Mouse (Mus musculus): ENCODE data around the gene Erich4. TPM values are rescaled to one million over a fixed set of nuclear protein-coding genes. Genes with fewer than 3 reads are reported as not detected.

The Erich4 gene
- polyA plus RNA-seq, 1 experiment from 2014 or later, result not detected

- ATAC-seq (ENCODE audit: low FRiP score), result no peak
- 92% methylated on average over 4 of the region's 4 CpGs for WGBS
- Histone ChIP-seq H3K9ac (no peak overlapping the region), H3K27ac (no peak overlapping the region), H3K4me2 (replicated peaks) (no peak overlapping the region), H3K36me3 (peaks cover 40% of the 10 kb centered on the region), H3K4me3 (no peak overlapping the region), H3K9me3 (replicated peaks) (no peaks in the 10 kb centered on the region), H3K4me1 (no peaks in the 10 kb centered on the region), H3K27me3 (no peaks in the 10 kb centered on the region)
Observed at GRCm38 (mm10) chr7:25639754-25640153, 24.1 kb upstream of the Erich4 start.

- no peak for ATAC-seq (ENCODE audit: low FRiP score)
- WGBS, result 93% methylated on average over 5 of the region's 5 CpGs
- H3K4me1 ChIP-seq, result no peaks in the 10 kb centered on the region
- no peak overlapping the region for H3K27ac ChIP-seq
- peaks cover 52% of the 10 kb centered on the region for H3K36me3 ChIP-seq
- H3K4me2 ChIP-seq (replicated peaks), result no peak overlapping the region
- no peak overlapping the region for H3K4me3 ChIP-seq
- H3K9ac ChIP-seq, result no peak overlapping the region
- no peaks in the 10 kb centered on the region for H3K27me3 ChIP-seq
- no peaks in the 10 kb centered on the region for H3K9me3 ChIP-seq (replicated peaks)
Observed at GRCm38 (mm10) chr7:25637099-25637498, 21.4 kb upstream of the Erich4 start.

GRCm38 (mm10) chr7:25636373-25636772, 20.7 kb upstream of the Erich4 start:
- H3K4me2 ChIP-seq (replicated peaks), result no peak overlapping the region
- H3K27ac ChIP-seq, result no peak overlapping the region
- H3K4me3 ChIP-seq, result no peak overlapping the region
- no peaks in the 10 kb centered on the region for H3K4me1 ChIP-seq
- WGBS, result 66% methylated on average over 3 of the region's 3 CpGs
- H3K9ac ChIP-seq, result no peak overlapping the region
- ATAC-seq (ENCODE audit: low FRiP score), result no peak
- H3K27me3 ChIP-seq, result no peaks in the 10 kb centered on the region
- no peaks in the 10 kb centered on the region for H3K9me3 ChIP-seq (replicated peaks)
- H3K36me3 ChIP-seq, result peaks cover 58% of the 10 kb centered on the region

GRCm38 (mm10) chr7:25632679-25633078, 17.0 kb upstream of the Erich4 start:
- Histone ChIP-seq H3K4me2 (replicated peaks) (no peak overlapping the region), H3K9ac (0 out of 2 replicates have a peak overlapping the region, but pooled peaks have one; percentile 33), H3K9me3 (replicated peaks) (no peaks in the 10 kb centered on the region), H3K27me3 (peaks cover 18% of the 10 kb centered on the region), H3K27ac (no peak overlapping the region), H3K36me3 (peaks cover 58% of the 10 kb centered on the region), H3K4me1 (peaks cover 1% of the 10 kb centered on the region), H3K4me3 (no peak overlapping the region)
- WGBS, result 90% methylated on average over 5 of the region's 5 CpGs
- ATAC-seq (ENCODE audit: low FRiP score), result no peak

GRCm38 (mm10) chr7:25628323-25628620, 12.6 kb upstream of the Erich4 start:
- peaks cover 55% of the 10 kb centered on the region for H3K36me3 ChIP-seq
- H3K4me1 ChIP-seq, result peaks cover 13% of the 10 kb centered on the region
- no peak for ATAC-seq (ENCODE audit: low FRiP score)
- H3K4me2 ChIP-seq (replicated peaks), result no peak overlapping the region
- no peaks in the 10 kb centered on the region for H3K9me3 ChIP-seq (replicated peaks)
- H3K4me3 ChIP-seq, result no peak overlapping the region
- peaks cover 26% of the 10 kb centered on the region for H3K27me3 ChIP-seq
- WGBS, result 62% methylated on average over 8 of the region's 8 CpGs
- no peak overlapping the region for H3K9ac ChIP-seq
- H3K27ac ChIP-seq, result no peak overlapping the region

- Histone ChIP-seq H3K27me3 (peaks cover 26% of the 10 kb centered on the region), H3K4me1 (peaks cover 13% of the 10 kb centered on the region), H3K9me3 (replicated peaks) (no peaks in the 10 kb centered on the region), H3K9ac (peak overlapping the region; percentile 51), H3K36me3 (peaks cover 55% of the 10 kb centered on the region), H3K4me2 (replicated peaks) (peak overlapping the region; percentile 52), H3K4me3 (peak overlapping the region; percentile 29), H3K27ac (no peak overlapping the region)
- 17% methylated on average over 38 of the region's 38 CpGs for WGBS
- peak; percentile 46 for ATAC-seq (ENCODE audit: low FRiP score)
Observed at GRCm38 (mm10) chr7:25627431-25628322, 12.0 kb upstream of the Erich4 start.

GRCm38 (mm10) chr7:25626509-25627430, 11.1 kb upstream of the Erich4 start, which contains the start of gene B3gnt8:
B3gnt8 (plus strand) TSS chr7:25626654.
- 19% methylated on average over 29 of the region's 29 CpGs for WGBS
- Histone ChIP-seq H3K36me3 (peaks cover 50% of the 10 kb centered on the region), H3K9me3 (replicated peaks) (no peaks in the 10 kb centered on the region), H3K27me3 (peaks cover 26% of the 10 kb centered on the region), H3K27ac (no peak within 1 kb of the TSS), H3K4me1 (peaks cover 13% of the 10 kb centered on the region), H3K4me3 (peak within 1 kb of the TSS; percentile 29), H3K4me2 (replicated peaks) (peak within 1 kb of the TSS; percentile 52), H3K9ac (peak within 1 kb of the TSS; percentile 51)
- peak; percentile 29; the same call in 1 of the 2 replicates for ATAC-seq (ENCODE audit: low FRiP score)

GRCm38 (mm10) chr7:25625594-25626250, 10.0 kb upstream of the Erich4 start:
- no peak for ATAC-seq (ENCODE audit: low FRiP score)
- peaks cover 13% of the 10 kb centered on the region for H3K4me1 ChIP-seq
- H3K27me3 ChIP-seq, result peaks cover 26% of the 10 kb centered on the region
- no peak overlapping the region for H3K4me3 ChIP-seq
- no peak overlapping the region for H3K4me2 ChIP-seq (replicated peaks)
- no peak overlapping the region for H3K27ac ChIP-seq
- no peak overlapping the region for H3K9ac ChIP-seq
- H3K9me3 ChIP-seq (replicated peaks), result no peaks in the 10 kb centered on the region
- H3K36me3 ChIP-seq, result peaks cover 44% of the 10 kb centered on the region
- WGBS, result 79% methylated on average over 10 of the region's 10 CpGs

GRCm38 (mm10) chr7:25624851-25625250, 9.2 kb upstream of the Erich4 start:
- H3K4me1 ChIP-seq, result peaks cover 16% of the 10 kb centered on the region
- H3K4me2 ChIP-seq (replicated peaks), result no peak overlapping the region
- H3K27me3 ChIP-seq, result peaks cover 26% of the 10 kb centered on the region
- peaks cover 35% of the 10 kb centered on the region for H3K36me3 ChIP-seq
- no peak for ATAC-seq (ENCODE audit: low FRiP score)
- no peak overlapping the region for H3K9ac ChIP-seq
- no peak overlapping the region for H3K27ac ChIP-seq
- no peak overlapping the region for H3K4me3 ChIP-seq
- no peaks in the 10 kb centered on the region for H3K9me3 ChIP-seq (replicated peaks)
- WGBS, result 88% methylated on average over 5 of the region's 5 CpGs

GRCm38 (mm10) chr7:25623857-25624370, 8.2 kb upstream of the Erich4 start:
- H3K9me3 ChIP-seq (replicated peaks), result no peaks in the 10 kb centered on the region
- no peak overlapping the region for H3K4me2 ChIP-seq (replicated peaks)
- peaks cover 20% of the 10 kb centered on the region for H3K27me3 ChIP-seq
- H3K36me3 ChIP-seq, result peaks cover 27% of the 10 kb centered on the region; the same call in 1 of the 2 replicates
- H3K4me3 ChIP-seq, result no peak overlapping the region
- peaks cover 16% of the 10 kb centered on the region for H3K4me1 ChIP-seq
- H3K27ac ChIP-seq, result no peak overlapping the region
- WGBS, result 89% methylated on average over 11 of the region's 11 CpGs
- no peak for ATAC-seq (ENCODE audit: low FRiP score)
- no peak overlapping the region for H3K9ac ChIP-seq

- Histone ChIP-seq H3K9ac (no peak overlapping the region), H3K9me3 (replicated peaks) (no peaks in the 10 kb centered on the region), H3K27ac (no peak overlapping the region), H3K4me3 (no peak overlapping the region), H3K36me3 (peaks cover 27% of the 10 kb centered on the region; the same call in 1 of the 2 replicates), H3K4me2 (replicated peaks) (no peak overlapping the region), H3K4me1 (peaks cover 3% of the 10 kb centered on the region; the same call in 1 of the 2 replicates), H3K27me3 (peaks cover 5% of the 10 kb centered on the region)
- WGBS, result 90% methylated on average over 11 of the region's 11 CpGs
- no peak for ATAC-seq (ENCODE audit: low FRiP score)
Observed at GRCm38 (mm10) chr7:25620751-25621150, 5.1 kb upstream of the Erich4 start.

Data from hindbrain, embryonic 12.5 days (tissue).